Mouse (Mus musculus) ovary, adult 2 months (tissue): ENCODE results near the gene Fam217a. TPM values are rescaled to one million over a fixed set of nuclear protein-coding genes. Genes with fewer than 3 reads are reported as not detected.

ENCODE experiments used
- polyA plus RNA-seq: library from polyadenylated mRNA; depleted of rRNA; stranded (reverse); fragments of >200 nt; gene quantifications from 2 replicates; pipeline ENCODE4 v1.2.3, GENCODE M21; 2012; rRNA removed

Gene Fam217a
- polyA plus RNA-seq: 0.24 and 1.0 TPM in 2 replicates

GRCm38 (mm10) chr13:34924210-34924609 lies at the start of gene Fam217a, which contains the start of gene 4933417A18Rik:
Fam217a (minus strand) TSS chr13:34924310.
4933417A18Rik (plus strand) TSS chr13:34924409.

GRCm38 (mm10) chr13:34963511-34964397 lies 39.6 kb upstream of the Fam217a start, which contains the start of gene Eci3:
Eci3 (minus strand) TSS chr13:34963810.

GRCm38 (mm10) chr13:34875166-34875710 lies 48.9 kb downstream of the Fam217a start, which contains the start of gene Prpf4b:
Prpf4b (plus strand) TSS chr13:34875302.

Other genes with a start within 250 kb of the Fam217a start
- gene Fam50b, start 189.5 kb downstream of the Fam217a start, polyA plus RNA-seq: not detected in 2 replicates
- 3.9 and 6.1 TPM in 2 replicates for gene Prpf4b, start 49.0 kb downstream of the Fam217a start, polyA plus RNA-seq
- gene 4933417A18Rik, start 99 bp upstream of the Fam217a start, polyA plus RNA-seq: not detected in 2 replicates
- 0.15 and 0.23 TPM in 2 replicates for gene Eci3, start 39.5 kb upstream of the Fam217a start, polyA plus RNA-seq
- 33.3 and 39.1 TPM in 2 replicates for gene Eci2, start 102.8 kb upstream of the Fam217a start, polyA plus RNA-seq